Mouse (Mus musculus) liver, embryonic 13.5 days (tissue): ENCODE data around the gene Smurf2. TPM values are rescaled to one million over a fixed set of nuclear protein-coding genes. Genes with fewer than 3 reads are reported as not detected.
"Not testable (repeated sequence)": the region's sequence is repeated elsewhere in the genome, so short reads cannot be mapped to it uniquely, and the experiment has no call there.

Source experiments
- ATAC-seq: fragments of 200-750 bp; cut with Nextera tagmentation; 2 replicates; pipeline ENCODE4 v1.8.0; 2017; ENCODE audit warnings: low read depth, mild to moderate bottlenecking, moderate number of reproducible peaks, moderate library complexity
- DNase-seq: peaks from one replicate; pipeline ENCODE4 v3.0.0; 2022
- H3K27ac ChIP-seq: fragments of 300-500 bp; sonication (generic); 2 replicates; pipeline ENCODE4 v1.5.1; 2015; ENCODE audit warnings: moderate library complexity, mild to moderate bottlenecking, inconsistent platforms
- H3K27me3 ChIP-seq: fragments of 300-500 bp; sonication (generic); 2 replicates; pipeline ENCODE4 v1.6.1; 2015; ENCODE audit warnings: mild to moderate bottlenecking, inconsistent platforms
- H3K36me3 ChIP-seq: fragments of 300-500 bp; sonication (generic); 2 replicates; pipeline ENCODE4 v1.6.1; 2015; ENCODE audit warnings: mild to moderate bottlenecking, inconsistent platforms
- H3K4me1 ChIP-seq: fragments of 300-500 bp; sonication (generic); replicated peaks from 2 replicates; pipeline ENCODE4 v1.6.1; 2015; ENCODE audit warnings: inconsistent platforms
- H3K4me2 ChIP-seq: fragments of 300-500 bp; sonication (generic); 2 replicates; pipeline ENCODE4 v1.6.1; 2015; ENCODE audit warnings: inconsistent platforms, mild to moderate bottlenecking, moderate library complexity
- H3K4me3 ChIP-seq: fragments of 300-500 bp; sonication (generic); replicated peaks from 2 replicates; pipeline ENCODE4 v1.5.1; 2015; ENCODE audit warnings: mild to moderate bottlenecking, inconsistent platforms
- H3K9ac ChIP-seq: fragments of 300-500 bp; sonication (generic); 2 replicates; pipeline ENCODE4 v1.6.1; 2015; ENCODE audit warnings: mild to moderate bottlenecking, inconsistent platforms
- H3K9me3 ChIP-seq: fragments of 300-500 bp; sonication (generic); replicated peaks from 2 replicates; pipeline ENCODE4 v1.6.1; 2016; ENCODE audit warnings: inconsistent platforms
- WGBS: fragments of 180-500 bp; shearing (Covaris S2); methylation state at CpG from one replicate; pipeline ENCODE4 v1.1.7; 2015; ENCODE audit not compliant: insufficient replicate concordance; 5-methylcytosine and 5-hydroxymethylcytosine counted together
- polyA plus RNA-seq: library from polyadenylated mRNA; unstranded; fragments of >200 nt; fragmentation: Nextera tagmentation; extraction: Ambion mirVana; gene quantifications from 2 replicates; pipeline ENCODE4 v1.2.1, GENCODE M21; 2015

The Smurf2 gene
- polyA plus RNA-seq, 1 experiment from 2014 or later: 2.5 TPM

- no peak for DNase-seq
- Histone ChIP-seq H3K4me3 (no peak overlapping the region), H3K4me1 (peaks cover 49% of the 10 kb centered on the region), H3K9me3 (no peaks in the 10 kb centered on the region), H3K4me2 (no peak overlapping the region), H3K27me3 (no peaks in the 10 kb centered on the region), H3K9ac (no peak overlapping the region), H3K36me3 (peaks cover 73% of the 10 kb centered on the region), H3K27ac (no peak overlapping the region)
- WGBS: 82% methylated on average over 2 of the region's 2 CpGs
- no peak for ATAC-seq
These were observed 136.0 kb downstream of the Smurf2 start for GRCm38 (mm10) chr11:106784476-106784875.

- WGBS: 82% methylated on average over 9 of the region's 9 CpGs
- no peak overlapping the region for H3K4me2 ChIP-seq
- H3K36me3 ChIP-seq: peaks cover 73% of the 10 kb centered on the region
- DNase-seq (no peak), ATAC-seq (no peak)
- no peak overlapping the region; the same call in 1 of the 2 replicates for H3K27ac ChIP-seq
- H3K9me3 ChIP-seq: no peaks in the 10 kb centered on the region
- peaks cover 52% of the 10 kb centered on the region for H3K4me1 ChIP-seq
- no peak overlapping the region for H3K4me3 ChIP-seq
- H3K27me3 ChIP-seq: no peaks in the 10 kb centered on the region
- H3K9ac ChIP-seq: no peak overlapping the region
These were observed 137.4 kb downstream of the Smurf2 start for GRCm38 (mm10) chr11:106782841-106783764.

- not testable (repeated sequence) for DNase-seq, H3K9ac ChIP-seq, H3K4me3 ChIP-seq, H3K27me3 ChIP-seq, H3K4me2 ChIP-seq, H3K9me3 ChIP-seq, ATAC-seq, H3K27ac ChIP-seq
- Histone ChIP-seq H3K36me3 (peaks cover 74% of the 10 kb centered on the region), H3K4me1 (peaks cover 61% of the 10 kb centered on the region)
- WGBS: 83% methylated on average over 7 of the region's 7 CpGs
These were observed 138.2 kb downstream of the Smurf2 start for GRCm38 (mm10) chr11:106782271-106782670.

GRCm38 (mm10) chr11:106780590-106781220 lies 139.8 kb downstream of the Smurf2 start:
- DNase-seq (no peak), ATAC-seq (no peak)
- whole genome bisulfite sequencing: 77% methylated on average over 6 of the region's 6 CpGs
- no peaks in the 10 kb centered on the region for H3K27me3 ChIP-seq
- peak overlapping the region; percentile 84; the same call in 1 of the 2 replicates for H3K4me3 ChIP-seq
- no peaks in the 10 kb centered on the region for H3K9me3 ChIP-seq
- H3K4me1 ChIP-seq: peaks cover 54% of the 10 kb centered on the region
- H3K27ac ChIP-seq: peak overlapping the region; percentile 96
- H3K9ac ChIP-seq: peak overlapping the region; percentile 39
- H3K36me3 ChIP-seq: peaks cover 72% of the 10 kb centered on the region
- peak overlapping the region; percentile 87 for H3K4me2 ChIP-seq

GRCm38 (mm10) chr11:106780089-106780425 lies 140.5 kb downstream of the Smurf2 start:
- 68% methylated on average over 4 of the region's 4 CpGs for WGBS
- Histone ChIP-seq H3K4me3 (peak overlapping the region; percentile 84), H3K9ac (peak overlapping the region; percentile 93), H3K27ac (peak overlapping the region; percentile 96), H3K9me3 (no peaks in the 10 kb centered on the region), H3K36me3 (peaks cover 72% of the 10 kb centered on the region), H3K4me2 (peak overlapping the region; percentile 87), H3K4me1 (peaks cover 48% of the 10 kb centered on the region), H3K27me3 (no peaks in the 10 kb centered on the region)
- DNase-seq (no peak), ATAC-seq (no peak)

- no peaks in the 10 kb centered on the region for H3K9me3 ChIP-seq
- 1% methylated on average over 30 of the region's 30 CpGs for WGBS
- H3K4me3 ChIP-seq: peak within 1 kb of the TSS; percentile 84
- ATAC-seq: peak; percentile 99
- peak within 1 kb of the TSS; percentile 93 for H3K9ac ChIP-seq
- no peaks in the 10 kb centered on the region for H3K27me3 ChIP-seq
- peaks cover 48% of the 10 kb centered on the region for H3K4me1 ChIP-seq
- peaks cover 72% of the 10 kb centered on the region for H3K36me3 ChIP-seq
- peak within 1 kb of the TSS; percentile 96 for H3K27ac ChIP-seq
- DNase-seq: peak; percentile 87
- H3K4me2 ChIP-seq: peak within 1 kb of the TSS; percentile 87
These were observed 141.0 kb downstream of the Smurf2 start, which contains the start of gene Polg2 for GRCm38 (mm10) chr11:106779388-106780088. Polg2 (minus strand) TSS chr11:106779537.

- Histone ChIP-seq H3K9ac (peak overlapping the region; percentile 93), H3K27me3 (no peaks in the 10 kb centered on the region), H3K4me2 (peak overlapping the region; percentile 87), H3K4me3 (peak overlapping the region; percentile 84), H3K4me1 (peaks cover 44% of the 10 kb centered on the region), H3K9me3 (no peaks in the 10 kb centered on the region), H3K27ac (peak overlapping the region; percentile 96), H3K36me3 (peaks cover 72% of the 10 kb centered on the region)
- 2% methylated on average over 39 of the region's 39 CpGs for WGBS
- no peak for DNase-seq
- peak; percentile 74 for ATAC-seq
These were observed 141.7 kb downstream of the Smurf2 start for GRCm38 (mm10) chr11:106778589-106779387.

- no peak overlapping the region for H3K27ac ChIP-seq
- H3K36me3 ChIP-seq: peaks cover 72% of the 10 kb centered on the region
- H3K27me3 ChIP-seq: no peaks in the 10 kb centered on the region
- H3K9me3 ChIP-seq: no peaks in the 10 kb centered on the region
- DNase-seq (no peak), ATAC-seq (no peak)
- WGBS: 74% methylated on average over 7 of the region's 7 CpGs
- H3K4me3 ChIP-seq: peak overlapping the region; percentile 84
- peak overlapping the region; percentile 87 for H3K4me2 ChIP-seq
- peaks cover 38% of the 10 kb centered on the region for H3K4me1 ChIP-seq
- H3K9ac ChIP-seq: peak overlapping the region; percentile 93; the same call in 1 of the 2 replicates
These were observed 142.4 kb downstream of the Smurf2 start for GRCm38 (mm10) chr11:106778132-106778531.

GRCm38 (mm10) chr11:106777395-106777794 lies 143.1 kb downstream of the Smurf2 start:
- peaks cover 72% of the 10 kb centered on the region for H3K36me3 ChIP-seq
- 83% methylated on average over 3 of the region's 3 CpGs for whole genome bisulfite sequencing
- H3K9me3 ChIP-seq: no peaks in the 10 kb centered on the region
- H3K9ac ChIP-seq: peak overlapping the region; percentile 33; the same call in 1 of the 2 replicates
- peak overlapping the region; percentile 84 for H3K4me3 ChIP-seq
- no peaks in the 10 kb centered on the region for H3K27me3 ChIP-seq
- 0 out of 2 replicates have a peak overlapping the region, but pooled peaks have one; percentile 23 for H3K27ac ChIP-seq
- no peak for ATAC-seq
- no peak for DNase-seq
- peaks cover 31% of the 10 kb centered on the region for H3K4me1 ChIP-seq
- H3K4me2 ChIP-seq: peak overlapping the region; percentile 87

- Histone ChIP-seq H3K27me3 (no peaks in the 10 kb centered on the region), H3K9ac (no peak overlapping the region), H3K27ac (no peak overlapping the region), H3K9me3 (no peaks in the 10 kb centered on the region), H3K4me3 (peak overlapping the region; percentile 84; the same call in 1 of the 2 replicates), H3K4me1 (peaks cover 29% of the 10 kb centered on the region), H3K4me2 (no peak overlapping the region), H3K36me3 (peaks cover 72% of the 10 kb centered on the region)
- WGBS: 84% methylated on average over 4 of the region's 4 CpGs
- no peak for ATAC-seq
- DNase-seq: no peak
These were observed 143.6 kb downstream of the Smurf2 start for GRCm38 (mm10) chr11:106776960-106777359.
